Mouse (Mus musculus): ENCODE measurements around the gene Gpbp1. TPM values are rescaled to one million over a fixed set of nuclear protein-coding genes. Genes with fewer than 3 reads are reported as not detected.

The Gpbp1 gene
- polyA plus RNA-seq, 1 experiment = 20.3 TPM

GRCm38 (mm10) chr13:111532178-111532948 lies 42.5 kb upstream of the Gpbp1 start:
- H3K79me2 ChIP-seq (ENCODE audit: control insufficient read depth, insufficient read depth) = no peaks in the 10 kb centered on the region
- no peak for TF ChIP-seq POLR2AphosphoS2 (IDR thresholded peaks at IDR 0.05; ENCODE audit: insufficient read length, low read depth)
- TF ChIP-seq CEBPB (IDR thresholded peaks at IDR 0.05; ENCODE audit: insufficient read depth, poor library complexity, severe bottlenecking) = no peak
- no peak for TF ChIP-seq E2F4 (IDR thresholded peaks at IDR 0.05; ENCODE audit: insufficient read depth)
- no peaks in the 10 kb centered on the region for H3K36me3 ChIP-seq (ENCODE audit: control insufficient read depth, insufficient read depth)
- no peaks in the 10 kb centered on the region for H3K27me3 ChIP-seq (ENCODE audit: control insufficient read depth, insufficient read depth, insufficient read length)
- H3ac ChIP-seq (ENCODE audit: control insufficient read depth, insufficient read length) = no peak overlapping the region
- no peak overlapping the region for H3K4me2 ChIP-seq (ENCODE audit: low read depth)
- H3K4me3 ChIP-seq = no peak overlapping the region

GRCm38 (mm10) chr13:111531701-111532100 lies 41.8 kb upstream of the Gpbp1 start:
- no peaks in the 10 kb centered on the region for H3K27me3 ChIP-seq (ENCODE audit: control insufficient read depth, insufficient read depth, insufficient read length)
- H3K4me3 ChIP-seq = no peak overlapping the region
- H3K79me2 ChIP-seq (ENCODE audit: control insufficient read depth, insufficient read depth) = no peaks in the 10 kb centered on the region
- H3K4me2 ChIP-seq (ENCODE audit: low read depth) = no peak overlapping the region
- H3K36me3 ChIP-seq (ENCODE audit: control insufficient read depth, insufficient read depth) = no peaks in the 10 kb centered on the region
- no peak overlapping the region for H3ac ChIP-seq (ENCODE audit: control insufficient read depth, insufficient read length)
- TF ChIP-seq MYOG (IDR thresholded peaks at IDR 0.05; ENCODE audit: control insufficient read depth in 1 of 3, insufficient read depth in 1 of 3, insufficient read length in 2 of 3, low read depth in 2 of 3) (no peak), USF1 (IDR thresholded peaks at IDR 0.05; ENCODE audit: low read depth) (no peak), CEBPB (IDR thresholded peaks at IDR 0.05; ENCODE audit: insufficient read depth, poor library complexity, severe bottlenecking) (no peak), SRF (IDR thresholded peaks at IDR 0.05; ENCODE audit: control insufficient read depth, insufficient read length, low read depth) (no peak), REST (IDR thresholded peaks at IDR 0.05; ENCODE audit: insufficient read depth, insufficient read length) (no peak), E2F4 (IDR thresholded peaks at IDR 0.05; ENCODE audit: insufficient read depth) (no peak), MYOD1 (IDR thresholded peaks at IDR 0.05; ENCODE audit: control insufficient read depth in 1 of 3, insufficient read length in 2 of 3, low read depth in 2 of 3) (no peak), MAX (IDR thresholded peaks at IDR 0.05; ENCODE audit: low read depth) (no peak)

GRCm38 (mm10) chr13:111524277-111524676 lies 34.4 kb upstream of the Gpbp1 start:
- Histone ChIP-seq H3K4me3 (no peak overlapping the region), H3ac (ENCODE audit: control insufficient read depth, insufficient read length) (no peak overlapping the region), H3K27me3 (ENCODE audit: control insufficient read depth, insufficient read depth, insufficient read length) (peaks cover 15% of the 10 kb centered on the region), H3K79me2 (ENCODE audit: control insufficient read depth, insufficient read depth) (no peaks in the 10 kb centered on the region), H3K36me3 (ENCODE audit: control insufficient read depth, insufficient read depth) (no peaks in the 10 kb centered on the region), H3K4me2 (ENCODE audit: low read depth) (no peak overlapping the region)
- no peak for TF ChIP-seq E2F4 (IDR thresholded peaks at IDR 0.05; ENCODE audit: insufficient read depth)
- no peak for TF ChIP-seq MAX (IDR thresholded peaks at IDR 0.05; ENCODE audit: low read depth)
- no peak for TF ChIP-seq SRF (IDR thresholded peaks at IDR 0.05; ENCODE audit: control insufficient read depth, insufficient read length, low read depth)
- TF ChIP-seq POLR2A (IDR thresholded peaks at IDR 0.05; ENCODE audit: insufficient read length, low read depth) = no peak
- TF ChIP-seq MYOD1 (IDR thresholded peaks at IDR 0.05; ENCODE audit: control insufficient read depth in 1 of 3, insufficient read length in 2 of 3, low read depth in 2 of 3) = no peak
- no peak for TF ChIP-seq USF1 (IDR thresholded peaks at IDR 0.05; ENCODE audit: low read depth)
- no peak for TF ChIP-seq REST (IDR thresholded peaks at IDR 0.05; ENCODE audit: insufficient read depth, insufficient read length)
- TF ChIP-seq TCF12 (IDR thresholded peaks at IDR 0.05; ENCODE audit: insufficient read depth, poor library complexity, severe bottlenecking) = no peak
- TF ChIP-seq POLR2AphosphoS2 (IDR thresholded peaks at IDR 0.05; ENCODE audit: insufficient read length, low read depth) = no peak
- TF ChIP-seq CEBPB (IDR thresholded peaks at IDR 0.05; ENCODE audit: insufficient read depth, poor library complexity, severe bottlenecking) = no peak
- TF ChIP-seq MYOG (IDR thresholded peaks at IDR 0.05; ENCODE audit: control insufficient read depth in 1 of 3, insufficient read depth in 1 of 3, insufficient read length in 2 of 3, low read depth in 2 of 3) = no peak
- no peak for TF ChIP-seq TCF3 (IDR thresholded peaks at IDR 0.05; ENCODE audit: insufficient read length, low read depth)

GRCm38 (mm10) chr13:111522336-111522735 lies 32.4 kb upstream of the Gpbp1 start:
- Histone ChIP-seq H3K4me3 (no peak overlapping the region), H3K27me3 (ENCODE audit: control insufficient read depth, insufficient read depth, insufficient read length) (peaks cover 15% of the 10 kb centered on the region), H3K36me3 (ENCODE audit: control insufficient read depth, insufficient read depth) (no peaks in the 10 kb centered on the region), H3K79me2 (ENCODE audit: control insufficient read depth, insufficient read depth) (no peaks in the 10 kb centered on the region), H3ac (ENCODE audit: control insufficient read depth, insufficient read length) (no peak overlapping the region), H3K4me2 (ENCODE audit: low read depth) (no peak overlapping the region)
- TF ChIP-seq MYOG (IDR thresholded peaks at IDR 0.05; ENCODE audit: control insufficient read depth in 1 of 3, insufficient read depth in 1 of 3, insufficient read length in 2 of 3, low read depth in 2 of 3) = no peak
- TF ChIP-seq MYOD1 (IDR thresholded peaks at IDR 0.05; ENCODE audit: control insufficient read depth in 1 of 3, insufficient read length in 2 of 3, low read depth in 2 of 3) = no peak
- TF ChIP-seq POLR2A (IDR thresholded peaks at IDR 0.05; ENCODE audit: insufficient read length, low read depth) = no peak
- no peak for TF ChIP-seq SRF (IDR thresholded peaks at IDR 0.05; ENCODE audit: control insufficient read depth, insufficient read length, low read depth)
- TF ChIP-seq REST (IDR thresholded peaks at IDR 0.05; ENCODE audit: insufficient read depth, insufficient read length) = no peak
- TF ChIP-seq TCF3 (IDR thresholded peaks at IDR 0.05; ENCODE audit: insufficient read length, low read depth) = no peak
- TF ChIP-seq POLR2AphosphoS2 (IDR thresholded peaks at IDR 0.05; ENCODE audit: insufficient read length, low read depth) = no peak
- no peak for TF ChIP-seq USF1 (IDR thresholded peaks at IDR 0.05; ENCODE audit: low read depth)
- TF ChIP-seq TCF12 (IDR thresholded peaks at IDR 0.05; ENCODE audit: insufficient read depth, poor library complexity, severe bottlenecking) = no peak
- TF ChIP-seq E2F4 (IDR thresholded peaks at IDR 0.05; ENCODE audit: insufficient read depth) = no peak
- TF ChIP-seq CEBPB (IDR thresholded peaks at IDR 0.05; ENCODE audit: insufficient read depth, poor library complexity, severe bottlenecking) = no peak
- TF ChIP-seq MAX (IDR thresholded peaks at IDR 0.05; ENCODE audit: low read depth) = no peak

- TF ChIP-seq MYOD1 (IDR thresholded peaks at IDR 0.05; ENCODE audit: control insufficient read depth in 1 of 3, insufficient read length in 2 of 3, low read depth in 2 of 3) (no peak), REST (IDR thresholded peaks at IDR 0.05; ENCODE audit: insufficient read depth, insufficient read length) (no peak), MYOG (IDR thresholded peaks at IDR 0.05; ENCODE audit: control insufficient read depth in 1 of 3, insufficient read depth in 1 of 3, insufficient read length in 2 of 3, low read depth in 2 of 3) (no peak), SRF (IDR thresholded peaks at IDR 0.05; ENCODE audit: control insufficient read depth, insufficient read length, low read depth) (no peak), TCF12 (IDR thresholded peaks at IDR 0.05; ENCODE audit: insufficient read depth, poor library complexity, severe bottlenecking) (no peak)
- Histone ChIP-seq H3K36me3 (ENCODE audit: control insufficient read depth, insufficient read depth) (no peaks in the 10 kb centered on the region), H3K4me3 (no peak overlapping the region), H3K27me3 (ENCODE audit: control insufficient read depth, insufficient read depth, insufficient read length) (peaks cover 15% of the 10 kb centered on the region), H3K79me2 (ENCODE audit: control insufficient read depth, insufficient read depth) (no peaks in the 10 kb centered on the region), H3K4me2 (ENCODE audit: low read depth) (no peak overlapping the region), H3ac (ENCODE audit: control insufficient read depth, insufficient read length) (no peak overlapping the region)
Observed at GRCm38 (mm10) chr13:111520456-111520855, 30.5 kb upstream of the Gpbp1 start.

Data from myocyte (in vitro differentiated cells).